Mouse (Mus musculus) layer of hippocampus, postnatal 14 days (tissue): ENCODE measurements around the gene Sco1. TPM values are rescaled to one million over a fixed set of nuclear protein-coding genes. Genes with fewer than 3 reads are reported as not detected.
"Not testable (repeated sequence)": the region's sequence is repeated elsewhere in the genome, so short reads cannot be mapped to it uniquely, and the experiment has no call there.

Experiments
- DNase-seq, 2 experiments: peaks; one replicate each; pipeline ENCODE4 v3.0.0; 2021 to 2022; ENCODE audit warnings: low spot score in 2 of 2, mixed read lengths in 1 of 2
- long read RNA-seq, 2 experiments: library from polyadenylated mRNA; stranded (forward); transcript quantifications; one replicate each; pipeline ENCODE4 v2.0.0; 2021
- total RNA-seq, 2 experiments: library from RNA; stranded (reverse); gene quantifications; 2 replicates each; pipeline ENCODE4 v1.2.3; 2021

Sco1 gene
- 1 to 10 TPM; 8.4 to 8.5 TPM for total RNA-seq
- long read RNA-seq, experiment 1, partial matches to known transcripts = 1 of 5 reads
- long read RNA-seq, experiment 1, other reads (novel, unspliced or antisense) = 1 of 5 reads
- long read RNA-seq, experiment 2, partial matches to known transcripts = 0 of 7 reads
- long read RNA-seq, experiment 2, other reads (novel, unspliced or antisense) = 3 of 7 reads

DNA sequence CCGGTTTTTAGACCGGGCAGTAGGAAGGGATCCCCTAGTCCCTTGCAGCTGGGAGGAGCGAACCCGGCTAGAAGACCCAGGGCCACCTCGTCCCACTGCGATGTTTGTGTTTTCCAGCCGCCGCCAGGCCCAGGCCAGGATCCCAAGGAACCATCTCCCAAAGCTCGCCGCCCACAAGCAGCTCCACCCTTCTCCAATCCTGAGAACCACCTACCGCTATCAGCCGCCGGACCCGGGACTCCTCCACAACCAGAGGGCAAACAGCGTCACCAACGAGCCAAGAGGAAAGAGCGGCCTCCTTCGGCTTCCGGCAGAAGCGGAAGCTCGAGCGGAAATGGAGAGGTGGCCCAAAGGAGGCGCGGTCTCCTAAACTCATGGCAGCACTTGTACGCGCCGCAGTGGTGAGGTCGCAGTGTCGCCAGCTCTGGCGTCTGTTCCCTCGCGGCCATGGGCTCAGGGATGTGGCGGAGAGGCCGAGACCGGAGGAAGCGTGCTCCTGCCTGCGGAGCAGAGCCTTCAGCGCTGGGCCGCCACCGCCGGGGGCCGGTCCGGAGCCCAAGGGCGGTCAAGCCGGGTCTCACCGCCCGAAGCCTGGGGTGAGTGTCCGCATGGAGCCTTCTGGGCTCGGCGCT is at the start of gene Sco1, which contains the start of gene Adprm:
Gene Sco1 (plus strand): TSS at position 350 of the 632 bp plus-strand sequence.
Gene Adprm (minus strand): TSS at position 274 of the 632 bp plus-strand sequence.
- peak; percentile 83 to 88 for DNase-seq

DNA sequence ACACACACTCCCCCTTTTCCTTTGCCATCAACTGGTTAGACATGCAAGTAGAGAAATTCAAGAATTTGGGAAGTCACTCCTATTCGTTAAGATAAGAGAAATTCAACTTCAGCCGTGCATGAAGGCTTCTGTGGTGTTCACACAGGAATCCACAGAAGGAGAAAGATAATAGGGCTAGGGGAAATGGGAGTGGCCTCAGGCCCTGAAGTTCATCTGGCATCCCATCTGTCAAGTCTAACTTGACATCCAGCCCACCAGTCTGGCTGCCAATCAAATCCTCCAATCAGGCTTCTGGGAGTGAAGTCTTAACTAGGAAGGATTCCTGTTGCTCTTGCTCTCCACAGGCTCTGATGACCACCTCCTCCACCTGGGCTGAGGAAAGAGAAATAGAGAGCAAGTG is 49.6 kb upstream of the Sco1 start:
- no peak for DNase-seq

DNA sequence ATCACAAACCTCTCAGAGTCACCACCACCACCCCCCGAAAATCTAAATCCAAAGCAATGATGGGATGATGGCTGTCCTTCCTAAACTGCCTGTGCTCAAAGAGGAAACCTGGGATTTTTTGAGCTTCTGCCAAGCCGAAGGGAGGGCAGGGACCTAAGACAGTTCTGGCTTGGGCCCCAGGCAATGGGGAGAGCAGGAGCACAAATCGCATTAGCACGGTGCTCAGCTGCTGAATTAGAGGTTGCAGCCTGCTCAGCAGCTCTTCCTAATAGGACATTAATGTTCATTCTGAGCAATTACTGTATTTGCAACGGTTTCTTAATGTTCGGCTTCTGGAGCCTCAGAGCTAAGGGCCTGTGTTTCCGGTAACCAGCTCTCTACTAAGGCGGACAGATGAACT is 44.5 kb upstream of the Sco1 start:
- DNase-seq = no peak

DNA sequence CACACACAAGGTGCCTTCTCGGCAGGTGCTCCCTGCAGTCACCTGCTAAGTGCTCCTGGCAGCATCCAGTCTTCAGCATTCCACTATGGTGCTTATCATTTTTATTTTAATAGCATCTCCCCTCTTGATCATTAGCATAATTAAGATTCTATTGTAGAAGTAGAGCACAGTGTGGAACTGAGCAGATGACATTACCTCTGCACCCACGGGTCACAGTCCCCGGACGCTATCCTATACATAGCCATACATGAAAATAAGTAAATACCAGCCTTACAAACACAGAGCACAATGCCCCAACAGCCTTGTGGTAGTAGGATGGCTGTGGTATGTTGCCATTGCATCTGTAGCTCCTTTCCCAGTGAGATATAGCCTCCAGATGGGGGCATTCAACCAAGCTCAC is 43.9 kb upstream of the Sco1 start:
- DNase-seq = no peak

DNA sequence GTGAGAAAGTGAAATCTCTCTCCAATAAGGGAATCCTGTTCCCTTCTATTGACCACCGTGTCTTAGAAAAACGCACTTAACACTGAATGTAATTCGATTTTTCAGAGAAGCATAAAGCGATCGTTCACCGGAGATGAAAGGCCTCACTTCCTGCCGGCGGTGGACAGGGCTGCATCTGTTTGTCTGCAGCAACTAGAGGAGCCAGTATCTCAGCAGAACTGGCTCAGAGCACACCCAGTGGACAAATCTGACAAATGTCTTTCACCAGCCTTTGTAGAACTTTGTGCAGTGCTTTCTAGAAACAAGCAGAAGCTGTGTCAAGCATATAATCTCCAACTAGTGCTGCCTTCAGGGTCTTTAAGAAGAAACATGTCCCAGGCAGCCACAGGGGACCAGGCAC is 42.0 kb upstream of the Sco1 start:
- no peak for DNase-seq

DNA sequence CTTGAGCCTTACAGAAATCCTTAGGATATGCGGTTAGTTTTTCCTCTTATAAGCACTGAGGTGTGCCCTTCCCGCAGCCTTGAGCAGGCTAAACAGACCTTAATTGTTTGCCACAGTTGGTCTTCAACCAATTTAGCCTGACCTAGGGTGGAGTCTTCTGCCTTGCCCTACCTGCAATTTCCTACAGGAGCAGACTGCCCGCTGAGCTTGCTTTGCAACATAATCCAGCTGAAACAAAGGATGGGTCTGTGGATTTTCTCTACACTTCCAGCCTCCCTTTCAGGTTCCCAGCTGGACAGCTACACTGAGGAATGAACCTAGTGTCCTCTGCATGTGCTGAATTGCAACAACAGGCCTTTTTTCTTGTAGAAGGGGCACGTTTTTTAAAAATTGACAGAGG is 40.8 kb upstream of the Sco1 start:
- DNase-seq = no peak

DNA sequence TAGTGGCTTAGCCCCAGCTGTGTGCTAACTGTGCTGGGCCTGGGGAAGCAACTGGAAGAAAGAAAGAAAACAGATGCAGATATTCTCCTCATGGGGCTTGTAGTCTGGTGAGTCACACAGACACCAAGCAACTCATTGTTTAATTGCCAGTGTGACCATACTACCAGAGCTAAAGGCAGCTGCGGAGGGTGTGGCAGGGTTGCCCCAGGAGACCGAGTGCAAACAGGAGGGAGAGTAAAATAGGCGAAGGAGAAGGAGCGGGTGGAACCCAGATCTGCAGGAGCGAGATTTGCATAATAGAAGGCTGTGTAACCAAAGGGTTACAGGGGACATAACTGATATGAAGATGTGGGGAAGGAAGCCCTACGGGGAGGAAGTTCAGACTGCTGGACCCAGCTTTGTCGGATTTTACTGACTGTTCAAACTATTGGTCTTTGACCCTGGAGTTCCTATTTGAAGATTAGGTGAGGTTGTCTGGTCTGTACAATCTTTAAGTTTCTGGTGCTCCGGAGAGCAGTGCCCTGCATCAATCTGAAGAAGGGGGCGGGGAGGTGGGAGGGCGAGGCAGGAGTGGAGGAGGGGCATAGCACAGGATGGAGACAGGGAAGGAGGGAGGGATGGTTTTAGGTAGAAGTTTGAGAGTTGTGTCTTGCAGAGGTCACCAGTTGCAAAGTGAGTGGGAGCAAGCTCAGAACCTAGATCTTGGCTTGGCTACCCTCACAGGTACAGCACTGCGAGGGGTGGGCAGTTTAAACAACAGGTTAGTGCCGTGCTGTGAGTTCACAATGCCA is 34.5 kb upstream of the Sco1 start:
- DNase-seq = no peak

DNA sequence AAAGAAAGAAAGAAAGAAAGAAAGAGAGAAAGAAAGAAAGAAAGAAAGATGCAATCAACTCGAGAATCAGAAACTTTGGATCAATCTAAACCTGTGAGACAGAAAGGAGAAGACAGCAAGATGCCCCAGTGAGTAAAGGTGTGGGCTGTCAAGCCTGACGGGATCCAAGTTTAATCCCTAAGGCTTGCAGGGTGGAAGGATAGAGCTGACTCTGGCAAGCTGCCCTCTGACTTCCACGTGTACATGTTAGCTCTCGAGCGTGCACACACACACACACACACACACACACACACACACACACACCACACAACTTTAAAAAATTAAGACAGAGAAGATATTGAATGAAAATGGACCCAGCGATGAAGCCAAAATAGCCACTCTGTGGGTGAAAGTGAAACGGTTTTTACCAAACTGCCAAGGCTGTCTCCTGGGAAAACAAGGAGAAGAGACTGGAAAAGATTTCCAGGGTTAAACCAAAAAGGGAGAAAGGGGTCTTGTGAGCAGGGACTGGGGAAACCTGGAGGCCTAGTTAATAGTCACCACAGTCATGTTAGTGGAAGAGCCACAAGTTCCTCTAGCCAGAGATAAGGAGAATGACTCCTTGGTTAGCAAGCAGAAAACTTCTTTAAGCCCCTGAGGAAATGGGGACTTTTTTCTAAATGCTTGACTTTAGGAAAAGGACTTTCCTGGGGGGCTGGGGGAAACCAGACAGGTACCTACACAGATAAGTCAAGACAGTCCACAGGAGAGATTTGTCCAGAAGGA is 32.6 kb upstream of the Sco1 start:
- DNase-seq = no peak

DNA sequence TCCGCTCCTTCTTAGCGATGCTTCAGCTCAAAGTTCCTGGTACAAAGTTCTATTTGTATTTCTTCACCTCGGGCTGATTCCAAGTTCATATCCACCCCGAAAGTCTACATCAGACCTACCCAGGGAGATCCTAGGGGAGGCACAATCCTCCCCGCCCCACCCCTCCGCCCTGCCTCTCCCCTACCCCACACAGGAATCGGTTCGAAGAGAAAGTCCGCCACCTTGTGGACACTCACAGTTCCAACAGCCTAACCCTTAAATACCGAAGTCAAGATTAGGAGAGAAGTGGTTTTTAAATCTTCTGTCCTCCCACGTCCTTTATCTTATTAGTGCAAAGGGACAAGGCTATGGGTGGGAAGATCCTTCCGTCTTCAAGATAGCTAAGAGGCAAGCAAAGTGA is 31.5 kb upstream of the Sco1 start:
- peak; percentile 57 to 65 for DNase-seq

DNA sequence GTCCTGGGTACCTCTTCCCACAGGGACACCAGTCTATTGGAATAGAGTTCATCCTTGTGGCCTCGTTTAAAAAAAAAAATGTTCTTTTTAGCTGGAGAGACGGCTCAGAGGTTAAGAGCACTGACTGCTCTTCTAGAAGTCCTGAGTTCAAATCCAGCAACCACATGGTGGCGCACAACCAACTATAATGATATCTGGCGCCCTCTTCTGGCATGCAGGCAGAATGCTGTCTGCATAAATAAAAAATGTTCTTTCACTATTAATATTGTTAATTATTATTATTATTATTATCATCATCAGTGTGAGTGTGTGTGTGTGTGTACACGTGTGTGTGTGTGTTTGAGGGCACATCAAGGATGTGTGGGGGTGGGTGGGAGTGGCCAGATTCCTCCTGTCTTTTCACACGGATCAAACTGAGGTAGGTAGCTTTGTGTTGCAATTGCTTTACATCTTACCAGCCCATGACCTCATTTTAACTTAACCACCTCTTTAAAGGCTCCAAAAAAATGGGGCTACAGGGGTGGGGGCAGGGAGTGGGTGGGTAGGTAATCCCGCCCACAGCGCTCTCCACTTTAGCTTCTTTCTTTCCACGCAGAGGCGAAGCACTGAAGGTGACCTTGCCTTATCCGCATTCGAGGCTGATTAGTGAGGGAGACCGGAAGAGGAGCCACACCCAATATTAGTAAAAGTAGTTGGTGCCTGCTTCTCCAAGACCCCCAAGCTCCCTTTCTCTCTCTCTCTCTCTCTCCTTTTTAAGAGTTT is 29.9 kb upstream of the Sco1 start:
- DNase-seq = no peak

DNA sequence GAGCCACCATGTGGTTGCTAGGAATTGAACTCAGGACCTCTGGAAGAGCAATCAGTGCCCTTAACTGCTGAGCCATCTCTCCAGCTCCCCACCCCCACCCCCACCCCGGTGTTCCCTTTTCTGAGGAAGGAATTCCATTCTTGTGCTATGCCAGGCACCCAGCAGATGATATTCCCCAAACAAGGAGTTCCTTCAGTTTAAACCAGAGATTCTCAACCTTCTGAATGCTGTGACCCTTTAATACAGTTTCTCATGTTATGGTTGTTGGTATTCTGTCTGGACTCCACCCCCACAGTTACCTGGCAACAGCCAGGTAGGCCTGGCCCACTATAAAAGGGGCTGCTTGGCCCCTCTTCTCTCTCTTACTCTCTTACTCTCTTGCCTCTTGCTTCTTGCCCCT is 29.3 kb upstream of the Sco1 start:
- DNase-seq = not testable (repeated sequence)

DNA sequence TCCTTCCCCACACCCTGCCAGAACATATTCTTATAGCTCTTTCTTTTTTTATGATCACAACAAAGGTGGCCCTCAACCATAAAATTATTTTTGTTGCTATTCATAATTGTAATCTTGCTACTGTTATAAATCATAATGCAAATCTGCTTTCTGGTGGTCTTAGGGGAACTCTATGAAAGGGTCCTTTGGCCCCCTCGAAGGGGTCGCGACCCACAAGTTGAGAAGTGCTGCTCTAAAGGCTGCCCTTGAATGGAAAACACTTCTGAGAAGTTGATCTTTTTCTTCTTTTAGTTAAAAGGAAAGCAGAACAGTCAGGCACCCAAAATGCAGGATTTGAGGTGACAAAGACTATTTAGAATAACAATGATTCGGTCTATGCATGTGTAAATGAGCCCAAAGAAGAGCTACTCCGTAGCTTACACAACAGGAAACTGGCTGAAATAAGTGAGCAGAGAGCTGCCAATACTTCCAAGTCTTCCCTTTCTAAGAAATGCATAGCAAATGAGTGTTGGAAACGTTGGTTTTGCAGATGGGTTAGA is 28.6 kb upstream of the Sco1 start:
- DNase-seq = no peak

DNA sequence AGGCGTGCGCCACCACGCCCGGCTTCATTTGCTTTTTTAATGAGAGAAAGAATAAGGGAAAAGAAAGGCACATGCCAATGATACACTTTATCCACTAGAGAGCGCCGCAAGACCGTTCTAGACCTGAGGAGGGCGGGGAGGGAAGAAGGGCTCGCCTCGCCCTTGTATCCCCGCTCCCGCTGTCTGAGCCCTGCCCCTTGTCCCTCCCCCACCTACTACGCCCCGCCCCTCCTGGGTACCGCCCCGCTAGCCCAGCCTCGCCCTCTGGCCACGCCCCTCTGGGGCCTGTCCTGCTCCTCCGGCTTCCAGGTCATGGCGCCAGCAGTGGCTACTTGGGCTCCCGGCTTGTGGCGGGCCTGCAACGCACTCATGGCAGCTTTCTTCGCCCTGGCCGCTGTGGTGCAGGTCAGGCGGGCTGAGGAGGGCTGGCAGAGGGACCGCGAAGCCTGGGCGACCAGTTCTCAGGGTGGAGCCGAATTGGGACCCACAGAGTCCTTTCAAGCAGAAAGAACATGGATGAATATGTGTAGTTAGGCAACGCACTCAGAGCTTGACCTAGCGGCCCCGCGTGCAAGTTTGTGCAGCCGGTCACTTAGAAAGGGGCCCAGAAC is 27.5 kb upstream of the Sco1 start, which contains the start of gene Tmem220:
Gene Tmem220 (plus strand): TSS at position 288 of the 611 bp plus-strand sequence.
- peak; percentile 81 to 92 for DNase-seq

DNA sequence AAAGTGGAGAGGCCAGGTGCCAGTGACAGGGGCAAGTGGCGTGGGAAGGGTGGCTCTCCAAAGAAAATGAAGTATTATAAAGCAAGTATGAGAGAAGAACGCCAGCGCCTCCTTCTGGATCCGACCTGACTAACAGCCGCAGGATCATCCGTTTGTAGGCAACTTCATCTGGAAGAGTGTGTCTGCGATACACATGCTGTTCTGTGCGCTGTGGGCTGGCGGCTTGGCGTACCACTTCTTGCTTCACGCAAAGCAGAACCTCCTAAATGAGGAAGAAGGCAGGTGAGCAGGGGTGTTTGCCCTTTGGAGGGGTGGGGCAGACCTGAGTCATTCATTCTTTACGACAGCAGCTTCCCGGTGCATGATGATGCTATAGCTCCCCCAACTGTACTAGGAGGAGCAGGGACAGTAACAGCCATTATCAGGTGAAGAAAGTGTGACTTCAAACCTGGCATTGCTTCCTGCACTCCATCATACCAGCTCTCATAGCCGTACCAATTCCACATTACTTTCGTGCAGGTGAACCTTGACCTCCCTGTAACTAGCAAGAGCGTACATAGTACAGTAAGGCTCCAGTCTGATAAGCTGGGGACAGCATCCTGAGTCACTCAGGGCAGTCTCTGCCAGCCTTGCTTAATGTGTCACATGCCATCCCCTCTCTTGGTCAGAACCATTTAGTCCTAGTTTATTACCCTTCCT is 21.4 kb upstream of the Sco1 start:
- no peak for DNase-seq

DNA sequence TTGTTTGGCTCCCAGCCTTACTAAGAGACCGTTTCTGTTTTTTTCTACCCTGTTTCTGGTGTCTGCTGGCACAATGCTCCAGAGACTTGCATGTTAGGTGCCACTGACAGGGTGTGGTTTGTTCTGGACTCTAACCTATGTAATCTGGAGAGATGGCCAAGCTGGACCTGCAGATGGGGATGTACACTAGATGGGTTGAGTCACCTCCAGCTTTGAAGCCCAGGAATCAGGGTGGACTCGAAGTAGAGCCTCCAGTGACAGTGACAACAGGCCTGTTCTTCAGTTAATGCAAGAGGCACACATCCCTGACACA is 20.9 kb upstream of the Sco1 start:
- DNase-seq = no peak

DNA sequence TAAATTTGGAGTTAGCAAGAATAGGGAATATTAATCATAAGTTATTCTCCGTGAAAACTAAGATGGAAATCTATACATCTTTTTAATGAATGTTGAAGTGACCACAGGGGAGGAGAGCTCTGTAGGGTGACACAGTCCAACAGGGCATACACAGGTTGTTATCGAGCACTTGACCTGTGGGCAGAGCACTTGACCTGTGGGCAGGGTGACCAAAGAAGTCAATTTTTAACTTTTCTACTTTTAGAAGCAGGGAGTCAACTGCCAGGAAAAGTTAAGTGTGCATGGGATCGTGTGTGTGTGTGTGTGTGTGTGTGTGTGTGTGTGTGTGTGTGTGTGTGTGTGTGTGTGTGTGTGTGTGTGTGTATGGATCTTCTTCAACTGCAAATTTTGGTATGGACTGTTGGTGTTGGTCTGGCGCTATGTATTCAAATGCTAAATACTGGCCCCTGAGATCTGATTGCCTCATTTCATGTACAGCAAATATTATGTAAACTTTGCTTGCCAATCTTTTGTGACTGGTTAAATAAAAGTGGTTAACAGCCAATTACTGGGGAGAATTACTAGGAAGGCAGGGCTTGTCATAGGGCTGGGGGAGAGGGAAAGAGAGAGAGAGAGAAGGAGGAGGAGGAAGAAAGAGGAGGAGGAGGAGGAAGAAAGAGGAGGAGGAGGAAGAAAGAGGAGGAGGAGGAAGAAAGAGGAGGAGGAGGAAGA is 17.5 kb upstream of the Sco1 start:
- no peak for DNase-seq

DNA sequence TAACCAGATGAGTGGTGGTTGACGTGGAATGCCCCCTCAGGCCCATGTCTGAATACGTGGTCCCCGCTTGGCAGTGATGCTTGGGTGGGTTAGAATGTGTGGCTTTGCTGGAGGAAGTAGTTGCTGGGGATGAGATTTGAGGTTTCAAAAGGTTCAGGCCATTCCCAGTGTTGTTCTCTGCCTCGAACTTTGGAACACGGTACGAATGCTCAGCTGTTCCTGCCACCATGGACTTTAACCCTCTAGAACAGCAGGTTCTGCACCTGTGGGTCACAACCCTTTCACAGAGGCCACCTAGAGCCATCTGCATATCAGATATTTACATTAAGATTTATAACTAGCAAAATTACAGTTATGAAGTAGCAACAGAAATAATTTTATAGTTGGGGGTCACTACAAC is 16.2 kb upstream of the Sco1 start:
- no peak for DNase-seq

DNA sequence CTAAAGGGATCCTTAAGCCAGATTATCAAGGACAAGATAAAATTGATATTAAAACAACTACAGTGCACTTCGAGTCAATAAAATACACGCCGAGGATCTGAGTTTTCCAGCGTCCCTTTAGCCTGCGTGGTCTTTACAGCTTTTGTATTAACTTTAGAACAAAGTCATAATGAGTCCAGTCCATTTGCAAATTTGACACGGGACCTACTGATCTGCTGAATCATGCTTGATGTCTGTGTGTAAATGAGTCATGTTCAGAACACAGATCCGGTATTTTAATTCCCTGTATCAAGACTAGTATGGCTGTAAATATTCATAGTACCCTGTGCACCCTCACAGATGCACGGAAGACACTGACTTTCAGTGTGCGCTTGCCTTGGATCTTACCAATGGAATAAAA is 15.6 kb upstream of the Sco1 start:
- DNase-seq = no peak

DNA sequence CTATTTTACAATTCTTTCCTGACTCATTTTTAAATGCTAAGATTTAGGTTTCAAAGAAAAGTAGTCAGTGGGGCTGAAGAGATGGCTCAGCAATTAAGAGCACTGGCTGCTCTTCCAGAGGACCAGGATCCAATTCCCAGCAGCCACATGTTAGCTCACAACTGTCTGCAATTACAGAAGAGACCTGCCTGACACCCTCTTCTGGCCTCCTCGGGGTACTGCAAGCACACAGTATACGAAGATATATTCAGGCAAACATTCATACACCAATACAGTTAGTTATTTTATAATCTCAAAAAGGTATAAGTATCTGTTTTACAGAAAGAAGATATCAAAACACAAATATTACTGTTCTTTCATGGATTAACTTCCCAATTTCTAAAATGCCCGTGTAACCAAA is 12.7 kb upstream of the Sco1 start:
- DNase-seq = no peak
